Mouse (Mus musculus): ENCODE measurements around the gene Adcy3.

Gene Adcy3

DNA sequence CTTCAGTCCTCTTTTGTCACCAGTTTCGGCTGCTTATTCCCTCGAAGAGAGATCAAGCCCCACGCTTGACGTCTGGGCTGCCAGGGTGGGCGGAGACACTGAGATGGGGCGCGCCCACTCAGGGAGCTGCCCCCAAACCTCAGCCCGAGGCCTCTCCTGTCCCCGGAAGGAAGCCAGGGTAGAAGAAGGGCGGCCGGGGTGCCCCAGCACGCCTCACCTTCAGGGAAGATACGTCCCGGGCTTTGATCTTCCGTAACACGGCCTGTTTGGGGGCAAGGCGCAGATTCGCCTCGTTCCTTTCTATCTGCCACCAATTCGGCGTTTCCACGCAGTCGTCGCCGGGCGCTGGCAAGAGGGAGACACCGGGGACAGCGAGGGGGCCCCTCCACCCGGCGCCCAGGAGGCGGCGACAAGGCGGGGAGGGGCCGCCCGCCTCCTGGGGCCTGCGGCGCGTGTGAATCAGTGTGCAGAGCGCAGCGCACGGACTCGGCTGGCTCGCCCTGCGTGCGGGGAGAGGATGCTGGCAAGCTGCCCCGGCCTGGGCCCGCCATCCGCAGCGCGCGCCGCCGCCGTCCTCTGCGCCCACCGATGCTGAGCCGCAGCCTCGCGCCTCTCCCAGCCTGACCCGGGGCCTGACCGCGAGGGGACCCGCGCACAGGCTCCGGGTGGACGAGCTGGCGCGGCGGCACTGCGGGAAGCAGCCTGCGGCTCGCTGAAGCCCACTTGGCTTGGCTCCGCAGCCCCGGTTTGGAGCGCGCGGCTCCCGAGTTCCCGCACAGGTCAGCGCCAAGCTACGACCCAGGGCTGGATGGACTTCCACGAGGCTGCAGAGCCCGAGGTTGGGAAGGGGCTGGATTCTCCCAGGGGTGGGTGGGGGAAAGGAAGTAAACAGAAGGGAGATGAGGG, at the start of gene Adcy3:
Gene Adcy3 (plus strand): TSS at position 163 of the 906 bp plus-strand sequence.
- DNase-seq (ENCODE audit: low read depth, low spot score) = peak; percentile 76

- DNase-seq (ENCODE audit: low read depth, low spot score) = no peak
Measured at GRCm38 (mm10) chr12:4083441-4083840, 49.5 kb upstream of the Adcy3 start.

GRCm38 (mm10) chr12:4107383-4107782, 25.5 kb upstream of the Adcy3 start:
- peak; percentile 81 for DNase-seq (ENCODE audit: low read depth, low spot score)

GRCm38 (mm10) chr12:4116132-4116531, 16.8 kb upstream of the Adcy3 start:
- no peak for DNase-seq (ENCODE audit: low read depth, low spot score)

DNA sequence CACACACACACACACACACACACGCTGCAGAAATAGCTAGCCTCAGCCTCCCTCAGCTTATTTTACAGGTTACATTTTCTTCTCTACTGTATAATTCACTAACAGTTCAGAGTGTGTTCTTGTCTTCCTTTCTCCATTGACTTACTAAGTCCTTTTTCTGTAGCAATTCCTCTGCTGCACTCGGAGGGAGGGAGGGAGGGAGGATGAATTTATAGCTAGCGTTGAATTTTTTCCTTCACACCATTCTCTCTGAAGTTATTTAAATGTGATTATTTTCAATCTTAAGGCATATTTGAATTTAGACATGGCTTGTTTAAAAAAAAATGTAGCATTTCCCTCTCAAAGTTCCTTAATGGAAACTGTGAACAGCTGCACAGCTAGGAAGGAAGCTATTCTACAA, 15.8 kb upstream of the Adcy3 start:
- DNase-seq (ENCODE audit: low read depth, low spot score) = no peak

DNA sequence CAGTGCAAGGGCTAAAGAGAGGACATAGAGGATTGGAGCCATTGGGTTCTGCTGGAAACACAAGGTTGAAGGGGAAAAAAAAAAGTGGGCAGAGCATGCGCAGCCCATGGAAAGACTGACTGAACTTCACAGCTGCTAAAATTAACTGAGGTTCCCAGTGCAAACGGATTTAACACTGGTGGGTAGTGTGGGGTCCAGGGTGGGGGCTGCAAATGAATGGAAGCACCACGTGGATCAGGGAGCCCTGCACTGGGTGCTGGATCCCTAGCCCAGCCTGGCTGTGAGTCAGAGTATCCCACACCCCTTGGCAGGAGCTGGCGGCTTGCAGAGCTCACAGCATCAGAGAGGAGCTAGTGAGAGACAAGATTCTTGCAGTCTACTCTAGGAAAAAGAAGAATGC, 15.3 kb upstream of the Adcy3 start:
- DNase-seq (ENCODE audit: low read depth, low spot score) = no peak

- peak; percentile 64 for DNase-seq (ENCODE audit: low read depth, low spot score)
Measured at GRCm38 (mm10) chr12:4127346-4127745, 5.6 kb upstream of the Adcy3 start.

- peak; percentile 43 for DNase-seq (ENCODE audit: low read depth, low spot score)
Measured at GRCm38 (mm10) chr12:4133847-4134212, 927 bp downstream of the Adcy3 start.

DNA sequence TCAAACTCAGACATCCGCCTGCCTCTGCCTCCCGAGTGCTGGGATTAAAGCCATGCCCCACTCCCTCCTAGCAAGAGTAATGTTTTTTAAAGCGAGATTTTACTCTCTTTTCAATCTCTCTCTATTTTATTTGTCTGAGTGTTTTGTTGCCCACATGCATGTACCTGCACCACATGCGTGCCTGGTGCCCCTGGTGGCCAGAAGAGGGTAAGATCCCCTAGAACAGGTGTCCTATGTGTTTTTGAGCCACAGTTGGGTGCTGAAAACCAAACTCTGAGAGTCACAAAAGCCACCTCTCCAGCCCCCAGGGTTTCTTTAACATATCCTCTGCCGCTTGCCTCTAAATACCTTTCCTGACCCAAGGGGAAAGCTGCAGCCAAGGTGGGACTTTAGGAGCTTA, 10.3 kb downstream of the Adcy3 start:
- DNase-seq (ENCODE audit: low read depth, low spot score) = peak; percentile 60

DNA sequence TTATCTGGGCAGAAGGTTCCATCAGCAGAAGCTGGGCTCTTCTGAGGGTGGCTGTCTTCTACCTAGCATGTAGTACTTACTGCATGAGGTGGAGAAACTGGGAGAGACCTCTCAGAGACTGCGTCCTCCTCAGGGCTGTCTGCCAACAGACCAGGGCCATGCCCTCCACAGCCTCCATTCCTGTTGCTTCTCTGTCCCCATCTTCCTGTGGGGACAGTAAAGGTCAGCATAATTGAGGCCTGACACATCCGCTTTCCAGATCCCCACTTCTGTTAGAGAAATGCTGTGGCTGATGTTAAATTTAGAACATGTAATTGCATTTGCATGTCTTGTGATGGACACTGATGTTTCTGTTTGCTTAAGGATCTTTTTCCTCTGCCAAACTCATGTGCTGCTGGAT, 18.0 kb downstream of the Adcy3 start:
- no peak for DNase-seq (ENCODE audit: low read depth, low spot score)

DNA sequence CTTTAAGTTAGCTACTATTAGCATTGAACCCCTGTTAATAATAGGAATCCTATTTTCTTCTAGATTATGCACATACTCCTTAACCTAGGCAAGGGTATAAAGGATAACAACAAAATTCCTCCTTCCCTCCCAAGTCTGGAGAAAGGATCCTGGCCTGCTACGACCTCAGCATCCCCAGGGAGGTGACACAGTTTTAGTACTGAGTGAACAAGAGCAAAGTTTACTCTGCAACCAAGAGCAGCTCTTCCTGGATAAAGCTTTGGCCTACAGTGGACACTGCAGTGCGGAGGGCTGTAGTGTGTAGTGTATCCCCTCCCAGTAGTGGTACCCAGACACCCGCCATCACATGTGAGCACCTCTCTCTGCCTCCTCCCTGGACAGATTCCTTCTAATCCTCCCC, 19.1 kb downstream of the Adcy3 start:
- DNase-seq (ENCODE audit: low read depth, low spot score) = no peak

- DNase-seq (ENCODE audit: low read depth, low spot score) = no peak
Measured at GRCm38 (mm10) chr12:4157466-4157865, 24.6 kb downstream of the Adcy3 start.

- no peak for DNase-seq (ENCODE audit: low read depth, low spot score)
Measured at GRCm38 (mm10) chr12:4158179-4158578, 25.3 kb downstream of the Adcy3 start.

DNA sequence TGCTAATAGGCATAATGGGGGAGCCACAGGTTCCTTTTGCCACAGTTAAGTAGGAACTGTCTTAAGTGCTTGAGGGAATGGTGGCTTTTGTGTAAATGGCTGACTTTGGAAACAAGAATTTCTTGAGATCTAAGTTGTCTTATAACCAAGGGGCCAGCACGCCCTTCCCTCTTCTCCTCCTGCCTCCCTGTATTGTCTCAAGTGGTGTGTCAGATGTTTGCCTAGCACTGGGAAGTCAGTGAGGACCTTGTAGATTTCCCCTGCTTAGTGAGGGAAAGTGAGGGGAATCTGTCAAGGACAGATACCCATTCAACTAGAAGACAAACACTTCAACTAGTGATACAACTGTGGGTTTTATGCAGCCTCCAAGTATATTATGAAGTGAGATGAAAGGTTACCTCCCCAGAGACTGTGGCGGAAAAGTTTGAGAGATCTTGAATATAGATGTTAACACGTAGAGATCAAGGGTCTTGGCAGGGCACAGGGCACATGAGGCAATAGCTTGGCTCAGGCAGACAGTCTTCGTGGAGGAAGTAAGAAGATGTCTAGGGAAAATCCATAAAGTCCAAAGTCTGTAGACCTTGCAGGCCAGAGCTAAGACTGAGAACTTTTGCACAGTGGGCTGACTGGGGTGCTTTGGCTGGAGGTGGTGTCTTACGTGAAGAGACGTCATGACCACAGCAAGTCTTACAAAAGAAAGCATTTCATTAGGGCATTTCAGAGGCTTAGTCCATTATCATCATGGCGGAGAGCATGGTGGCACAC, 26.1 kb downstream of the Adcy3 start:
- DNase-seq (ENCODE audit: low read depth, low spot score) = no peak

GRCm38 (mm10) chr12:4160322-4160721, 27.4 kb downstream of the Adcy3 start:
- DNase-seq (ENCODE audit: low read depth, low spot score) = peak; percentile 71

DNA sequence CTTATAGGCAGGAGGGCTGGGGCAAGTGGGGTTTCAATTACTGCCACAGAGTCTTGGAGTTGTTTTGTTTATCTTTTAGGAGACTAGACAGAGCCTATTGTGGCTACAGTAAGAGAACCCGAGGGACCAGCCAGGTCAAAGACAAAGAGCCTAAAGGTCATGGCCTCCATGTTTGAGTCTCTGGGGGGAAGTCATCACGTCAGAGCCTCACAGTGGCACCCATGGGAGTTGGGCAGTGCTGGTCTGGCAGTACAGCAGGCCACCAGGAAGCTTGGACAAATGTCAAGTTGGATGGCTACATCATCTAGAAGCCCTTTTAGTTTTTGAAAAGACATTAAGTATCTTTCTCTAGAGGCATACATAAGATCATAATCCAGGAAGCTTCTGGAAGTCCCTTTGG, 30.0 kb downstream of the Adcy3 start:
- no peak for DNase-seq (ENCODE audit: low read depth, low spot score)

- DNase-seq (ENCODE audit: low read depth, low spot score) = peak; percentile 28
Measured at GRCm38 (mm10) chr12:4166970-4167369, 34.1 kb downstream of the Adcy3 start.

DNA sequence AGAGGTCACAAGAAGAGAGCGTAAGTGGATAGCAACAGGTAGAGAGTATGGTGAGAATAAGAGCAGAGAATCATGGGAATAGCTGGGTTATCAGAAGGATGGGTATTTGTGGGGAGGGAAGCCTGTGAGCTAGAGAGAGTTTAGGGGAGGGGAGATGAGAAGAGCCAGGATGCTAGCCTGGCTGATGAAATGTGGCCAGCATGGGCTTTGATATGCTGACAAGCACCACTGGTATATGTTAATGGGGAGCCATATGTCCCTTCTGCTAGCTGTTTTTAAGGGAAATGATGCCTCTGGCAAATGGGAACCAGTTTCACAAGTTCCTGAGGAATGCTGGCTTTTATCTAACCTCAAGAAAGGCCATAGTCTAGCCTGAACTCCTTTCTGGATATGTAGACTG, 36.2 kb downstream of the Adcy3 start:
- no peak for DNase-seq (ENCODE audit: low read depth, low spot score)

- DNase-seq (ENCODE audit: low read depth, low spot score) = no peak
Measured at GRCm38 (mm10) chr12:4169622-4170021, 36.7 kb downstream of the Adcy3 start.

- peak; percentile 44 for DNase-seq (ENCODE audit: low read depth, low spot score)
Measured at GRCm38 (mm10) chr12:4173108-4173790, 40.3 kb downstream of the Adcy3 start.

GRCm38 (mm10) chr12:4178839-4179238, 45.9 kb downstream of the Adcy3 start:
- DNase-seq (ENCODE audit: low read depth, low spot score) = no peak

GRCm38 (mm10) chr12:4179671-4180233, 46.8 kb downstream of the Adcy3 start:
- DNase-seq (ENCODE audit: low read depth, low spot score) = peak; percentile 34

Data from ZHBTc4 (cell line).